Mouse (Mus musculus): ENCODE data around the gene Mfn2. TPM values are rescaled to one million over a fixed set of nuclear protein-coding genes. Genes with fewer than 3 reads are reported as not detected.

Mfn2 gene
- total RNA-seq, 1 experiment = 18.6 TPM

GRCm38 (mm10) chr4:147878537-147878936 lies 26.0 kb downstream of the Mfn2 start:
- DNase-seq (ENCODE audit: low read depth, low spot score) = no peak
- H3K4me1 ChIP-seq (ENCODE audit: control insufficient read depth in 2 of 2, insufficient read depth in 2 of 2, low read length in 2 of 2, poor library complexity in 1 of 2) = peaks cover 0 to 2% of the 10 kb centered on the region in 2 experiments; a peak in 1 of 4 replicates
- no peak overlapping the region for H3K27ac ChIP-seq (ENCODE audit: insufficient read depth, low read depth, low read length, poor library complexity, severe bottlenecking)
- H3K9me3 ChIP-seq (ENCODE audit: control insufficient read depth, insufficient read depth, low read depth, low read length) = no peaks in the 10 kb centered on the region; the same call in 1 of the 2 replicates
- no peak overlapping the region for H3K4me3 ChIP-seq (ENCODE audit: insufficient read depth in 1 of 2, low read depth in 1 of 2, low read length in 2 of 2, poor library complexity in 1 of 2, severe bottlenecking in 1 of 2)
- H3K36me3 ChIP-seq (ENCODE audit: control insufficient read depth, insufficient read depth, low read length, poor library complexity, severe bottlenecking) = peaks cover 61% of the 10 kb centered on the region
- TF ChIP-seq HCFC1 (IDR thresholded peaks at IDR 0.05; ENCODE audit: borderline replicate concordance, insufficient read depth, low read length) (no peak), MAFK (IDR thresholded peaks at IDR 0.05; ENCODE audit: insufficient read depth, low read depth, low read length) (no peak), ZC3H11A (IDR thresholded peaks at IDR 0.05; ENCODE audit: borderline replicate concordance, low read depth, low read length) (no peak), CHD2 (IDR thresholded peaks at IDR 0.05; ENCODE audit: low read depth, low read length) (no peak), ZNF384 (IDR thresholded peaks at IDR 0.05; ENCODE audit: low read depth, low read length) (no peak)
- in situ Hi-C loops (cut with MboI; ENCODE audit: low sequenced_read_pairs in 2 of 2, unreplicated experiment in 2 of 2) = no loop called here
- H3K9ac ChIP-seq (ENCODE audit: insufficient read depth, low read depth, low read length, poor library complexity, severe bottlenecking) = no peak overlapping the region

GRCm38 (mm10) chr4:147875852-147876575 lies 28.5 kb downstream of the Mfn2 start:
- Histone ChIP-seq H3K27ac (ENCODE audit: insufficient read depth, low read depth, low read length, poor library complexity, severe bottlenecking) (no peak overlapping the region), H3K36me3 (ENCODE audit: control insufficient read depth, insufficient read depth, low read length, poor library complexity, severe bottlenecking) (peaks cover 56% of the 10 kb centered on the region), H3K9me3 (ENCODE audit: control insufficient read depth, insufficient read depth, low read depth, low read length) (peaks cover 6% of the 10 kb centered on the region), H3K4me1 (ENCODE audit: control insufficient read depth in 2 of 2, insufficient read depth in 2 of 2, low read length in 2 of 2, poor library complexity in 1 of 2) (peaks cover 0 to 2% of the 10 kb centered on the region in 2 experiments; a peak in 1 of 4 replicates), H3K9ac (ENCODE audit: insufficient read depth, low read depth, low read length, poor library complexity, severe bottlenecking) (no peak overlapping the region), H3K4me3 (ENCODE audit: insufficient read depth in 1 of 2, low read depth in 1 of 2, low read length in 2 of 2, poor library complexity in 1 of 2, severe bottlenecking in 1 of 2) (no peak overlapping the region)
- in situ Hi-C loops (cut with MboI; ENCODE audit: low sequenced_read_pairs in 2 of 2, unreplicated experiment in 2 of 2) = no loop called here
- DNase-seq (ENCODE audit: low read depth, low spot score) = no peak
- TF ChIP-seq HCFC1 (IDR thresholded peaks at IDR 0.05; ENCODE audit: borderline replicate concordance, insufficient read depth, low read length) (no peak), ZC3H11A (IDR thresholded peaks at IDR 0.05; ENCODE audit: borderline replicate concordance, low read depth, low read length) (no peak), ZNF384 (IDR thresholded peaks at IDR 0.05; ENCODE audit: low read depth, low read length) (no peak), CHD2 (IDR thresholded peaks at IDR 0.05; ENCODE audit: low read depth, low read length) (no peak), MAFK (IDR thresholded peaks at IDR 0.05; ENCODE audit: insufficient read depth, low read depth, low read length) (no peak)

GRCm38 (mm10) chr4:147869238-147869637 lies 35.3 kb downstream of the Mfn2 start:
- in situ Hi-C loops (cut with MboI; ENCODE audit: low sequenced_read_pairs in 2 of 2, unreplicated experiment in 2 of 2) = no loop called here
- Histone ChIP-seq H3K27ac (ENCODE audit: insufficient read depth, low read depth, low read length, poor library complexity, severe bottlenecking) (no peak overlapping the region), H3K36me3 (ENCODE audit: control insufficient read depth, insufficient read depth, low read length, poor library complexity, severe bottlenecking) (peaks cover 30% of the 10 kb centered on the region), H3K4me3 (ENCODE audit: insufficient read depth in 1 of 2, low read depth in 1 of 2, low read length in 2 of 2, poor library complexity in 1 of 2, severe bottlenecking in 1 of 2) (peak overlapping the region in 1 of 2 experiments; percentile 75; a peak in 2 of 4 replicates), H3K9ac (ENCODE audit: insufficient read depth, low read depth, low read length, poor library complexity, severe bottlenecking) (no peak overlapping the region), H3K4me1 (ENCODE audit: control insufficient read depth in 2 of 2, insufficient read depth in 2 of 2, low read length in 2 of 2, poor library complexity in 1 of 2) (no peaks in the 10 kb centered on the region), H3K9me3 (ENCODE audit: control insufficient read depth, insufficient read depth, low read depth, low read length) (peaks cover 8% of the 10 kb centered on the region)
- DNase-seq (ENCODE audit: low read depth, low spot score) = no peak
- TF ChIP-seq ZNF384 (IDR thresholded peaks at IDR 0.05; ENCODE audit: low read depth, low read length) = no peak
- no peak for TF ChIP-seq HCFC1 (IDR thresholded peaks at IDR 0.05; ENCODE audit: borderline replicate concordance, insufficient read depth, low read length)
- no peak for TF ChIP-seq MAFK (IDR thresholded peaks at IDR 0.05; ENCODE audit: insufficient read depth, low read depth, low read length)
- no peak for TF ChIP-seq ZC3H11A (IDR thresholded peaks at IDR 0.05; ENCODE audit: borderline replicate concordance, low read depth, low read length)
- no peak for TF ChIP-seq CHD2 (IDR thresholded peaks at IDR 0.05; ENCODE audit: low read depth, low read length)

- DNase-seq (ENCODE audit: low read depth, low spot score) = peak; percentile 65
- H3K4me1 ChIP-seq (ENCODE audit: control insufficient read depth in 2 of 2, insufficient read depth in 2 of 2, low read length in 2 of 2, poor library complexity in 1 of 2) = no peaks in the 10 kb centered on the region
- peaks cover 8% of the 10 kb centered on the region for H3K9me3 ChIP-seq (ENCODE audit: control insufficient read depth, insufficient read depth, low read depth, low read length)
- peaks cover 26% of the 10 kb centered on the region for H3K36me3 ChIP-seq (ENCODE audit: control insufficient read depth, insufficient read depth, low read length, poor library complexity, severe bottlenecking)
- H3K27ac ChIP-seq (ENCODE audit: insufficient read depth, low read depth, low read length, poor library complexity, severe bottlenecking) = no peak within 1 kb of the TSS
- H3K9ac ChIP-seq (ENCODE audit: insufficient read depth, low read depth, low read length, poor library complexity, severe bottlenecking) = peak within 1 kb of the TSS; percentile 76
- in situ Hi-C loops (cut with MboI; ENCODE audit: low sequenced_read_pairs in 2 of 2, unreplicated experiment in 2 of 2) = no loop called here
- no peak for TF ChIP-seq HCFC1 (IDR thresholded peaks at IDR 0.05; ENCODE audit: borderline replicate concordance, insufficient read depth, low read length)
- TF ChIP-seq CHD2 (IDR thresholded peaks at IDR 0.05; ENCODE audit: low read depth, low read length) = no peak
- no peak for TF ChIP-seq ZC3H11A (IDR thresholded peaks at IDR 0.05; ENCODE audit: borderline replicate concordance, low read depth, low read length)
- no peak for TF ChIP-seq MAFK (IDR thresholded peaks at IDR 0.05; ENCODE audit: insufficient read depth, low read depth, low read length)
- TF ChIP-seq ZNF384 (IDR thresholded peaks at IDR 0.05; ENCODE audit: low read depth, low read length) = no peak
- peak within 1 kb of the TSS; percentile 75 for H3K4me3 ChIP-seq (ENCODE audit: insufficient read depth in 1 of 2, low read depth in 1 of 2, low read length in 2 of 2, poor library complexity in 1 of 2, severe bottlenecking in 1 of 2)
Observed at GRCm38 (mm10) chr4:147868450-147869031, 36.0 kb downstream of the Mfn2 start, which contains the start of the genes Miip and Fv1. TSS of gene Miip (minus strand) at chr4:147868816. TSS of gene Fv1 (plus strand) at chr4:147868979.
